Mouse (Mus musculus) left cerebral cortex, postnatal 4 days (tissue): Measurements from ENCODE around the gene Mturn. TPM values are rescaled to one million over a fixed set of nuclear protein-coding genes. Genes with fewer than 3 reads are reported as not detected.
A peak's percentile ranks its signal among the peaks of the same experiment; 100 is the strongest.

Experiments
- DNase-seq: peaks from one replicate; pipeline ENCODE4 v3.0.0-alpha.2; 2022
- intact Hi-C: fragments of 180-260 bp; cut with DNase I; formaldehyde crosslinking; loops from one replicate; pipeline ENCODE4 v1.15.1; 2025
- total RNA-seq, 2 experiments: library from RNA; stranded (reverse); gene quantifications; 2 replicates each; pipeline ENCODE4 v1.2.3; 2021

Mturn gene
- total RNA-seq = 100 to 1,000 TPM; 269 to 288 TPM

GRCm38 (mm10) chr6:54680891-54681745 is at the start of gene Mturn:
Gene Mturn, plus strand, starts transcription at chr6:54681624.
- intact Hi-C loops = loop anchor here (10.0 kb wide), 1 partner anchor 86 kb away; the partner anchor contains the start of genes Fkbp14 and Plekha8
- peak; percentile 98 for DNase-seq

- intact Hi-C loops = no loop called here
- no peak for DNase-seq
Measured at GRCm38 (mm10) chr6:54639877-54640276, 41.5 kb upstream of the Mturn start.

GRCm38 (mm10) chr6:54641953-54642352 is 39.5 kb upstream of the Mturn start:
- intact Hi-C loops = no loop called here
- DNase-seq = no peak

- DNase-seq = no peak
- intact Hi-C loops = no loop called here
Measured at GRCm38 (mm10) chr6:54643181-54643580, 38.2 kb upstream of the Mturn start.

- no peak for DNase-seq
- intact Hi-C loops = no loop called here
Measured at GRCm38 (mm10) chr6:54655471-54656095, 25.8 kb upstream of the Mturn start.

GRCm38 (mm10) chr6:54657861-54658260 is 23.6 kb upstream of the Mturn start:
- no peak for DNase-seq
- intact Hi-C loops = no loop called here

GRCm38 (mm10) chr6:54669868-54670267 is 11.6 kb upstream of the Mturn start:
- no peak for DNase-seq
- intact Hi-C loops = no loop called here

GRCm38 (mm10) chr6:54672901-54673300 is 8.5 kb upstream of the Mturn start:
- intact Hi-C loops = no loop called here
- no peak for DNase-seq

- intact Hi-C loops = loop anchor here (10.0 kb wide), 1 partner anchor 85 kb away; the partner anchor contains the start of genes Fkbp14 and Plekha8
- no peak for DNase-seq
Measured at GRCm38 (mm10) chr6:54679686-54680085, 1.7 kb upstream of the Mturn start.

GRCm38 (mm10) chr6:54681746-54682428 is 463 bp downstream of the Mturn start:
- no peak for DNase-seq
- intact Hi-C loops = loop anchor here (10.0 kb wide), 1 partner anchor 87 kb away; the partner anchor contains the start of genes Fkbp14 and Plekha8

- DNase-seq = no peak
- intact Hi-C loops = loop anchor here (10.0 kb wide), 1 partner anchor 89 kb away; the partner anchor contains the start of genes Fkbp14 and Plekha8
Measured at GRCm38 (mm10) chr6:54684085-54684484, 2.7 kb downstream of the Mturn start.

GRCm38 (mm10) chr6:54685103-54685502 is 3.7 kb downstream of the Mturn start:
- intact Hi-C loops = loop anchor here (10.0 kb wide), 1 partner anchor 90 kb away; the partner anchor contains the start of genes Fkbp14 and Plekha8
- no peak for DNase-seq

GRCm38 (mm10) chr6:54685716-54686395 is 4.4 kb downstream of the Mturn start:
- intact Hi-C loops = loop anchor here (10.0 kb wide), 1 partner anchor 91 kb away; the partner anchor contains the start of genes Fkbp14 and Plekha8
- DNase-seq = no peak

GRCm38 (mm10) chr6:54686946-54687737 is 5.7 kb downstream of the Mturn start:
- DNase-seq = no peak
- intact Hi-C loops = loop anchor here (10.0 kb wide), 1 partner anchor 92 kb away; the partner anchor contains the start of genes Fkbp14 and Plekha8

- intact Hi-C loops = loop anchor here (10.0 kb wide), 1 partner anchor 94 kb away; the partner anchor contains the start of genes Fkbp14 and Plekha8
Measured at GRCm38 (mm10) chr6:54688467-54689323, 7.3 kb downstream of the Mturn start.

GRCm38 (mm10) chr6:54689686-54690085 is 8.3 kb downstream of the Mturn start:
- intact Hi-C loops = loop anchor here (10.0 kb wide), 1 partner anchor 95 kb away; the partner anchor contains the start of genes Fkbp14 and Plekha8
- no peak for DNase-seq

More at GRCm38 (mm10) chr6:54688467-54689323, 7.3 kb downstream of the Mturn start:
- DNase-seq = no peak

GRCm38 (mm10) chr6:54690838-54691237 is 9.4 kb downstream of the Mturn start:
- DNase-seq = no peak

More at GRCm38 (mm10) chr6:54690838-54691237, 9.4 kb downstream of the Mturn start:
- intact Hi-C loops = no loop called here
